Mouse (Mus musculus) forebrain, embryonic 11.5 days (tissue): ENCODE measurements around the gene Gm11627. TPM values are rescaled to one million over a fixed set of nuclear protein-coding genes. Genes with fewer than 3 reads are reported as not detected.

Source experiments
- ATAC-seq: fragments of 200-750 bp; cut with Nextera tagmentation; replicated peaks from 2 replicates; pipeline ENCODE4 v1.8.0; 2017; ENCODE audit warnings: moderate TSS enrichment; ENCODE audit not compliant: low FRiP score
- DNase-seq: peaks from one replicate; pipeline ENCODE4 v3.0.0-alpha.2; 2017; ENCODE audit warnings: low spot score
- H3K27ac ChIP-seq: fragments of 300-500 bp; sonication (generic); 2 replicates; pipeline ENCODE4 v1.5.1; 2014; ENCODE audit warnings: low read depth, low read length
- H3K27me3 ChIP-seq: fragments of 300-500 bp; sonication (generic); 2 replicates; pipeline ENCODE4 v1.6.1; 2014; ENCODE audit warnings: mild to moderate bottlenecking, low read length, mixed read lengths; ENCODE audit not compliant: control insufficient read depth, insufficient read depth
- H3K36me3 ChIP-seq: fragments of 300-500 bp; sonication (generic); 2 replicates; pipeline ENCODE4 v1.6.1; 2014; ENCODE audit warnings: mild to moderate bottlenecking, low read length, moderate library complexity, mixed read lengths; ENCODE audit not compliant: control insufficient read depth, insufficient read depth
- H3K4me1 ChIP-seq: fragments of 300-500 bp; sonication (generic); replicated peaks from 2 replicates; pipeline ENCODE4 v1.6.1; 2014; ENCODE audit warnings: low read length, mixed read lengths; ENCODE audit not compliant: control insufficient read depth, insufficient read depth
- H3K4me2 ChIP-seq: fragments of 300-500 bp; sonication (generic); 2 replicates; pipeline ENCODE4 v1.6.1; 2014; ENCODE audit warnings: low read depth, mild to moderate bottlenecking, low read length, moderate library complexity, mixed read lengths; ENCODE audit not compliant: severe bottlenecking
- H3K4me3 ChIP-seq: fragments of 300-500 bp; sonication (generic); 2 replicates; pipeline ENCODE4 v1.5.1; 2014; ENCODE audit warnings: low read depth, low read length
- H3K9ac ChIP-seq: fragments of 300-500 bp; sonication (generic); 2 replicates; pipeline ENCODE4 v1.6.1; 2014; ENCODE audit warnings: low read length
- H3K9me3 ChIP-seq: fragments of 300-500 bp; sonication (generic); 2 replicates; pipeline ENCODE4 v1.6.1; 2016; ENCODE audit warnings: low read length, mixed read lengths; ENCODE audit not compliant: control insufficient read depth
- WGBS: fragments of 180-500 bp; shearing (Covaris S2); extraction: QIAGEN DNeasy Blood & Tissue Kit; methylation state at CpG from one replicate; pipeline ENCODE4 v1.1.7; 2014; 5-methylcytosine and 5-hydroxymethylcytosine counted together
- polyA plus RNA-seq: library from polyadenylated mRNA; unstranded; fragments of >200 nt; fragmentation: Nextera tagmentation; extraction: Ambion mirVana; gene quantifications from 2 replicates; pipeline ENCODE4 v1.2.1, GENCODE M21; 2014

The Gm11627 gene
- polyA plus RNA-seq, 1 experiment from 2014 or later, result 13.8 TPM

- peak overlapping the region; percentile 99 for H3K9ac ChIP-seq
- peak overlapping the region; percentile 78 for H3K4me3 ChIP-seq
- no peaks in the 10 kb centered on the region for H3K27me3 ChIP-seq
- H3K36me3 ChIP-seq, result no peaks in the 10 kb centered on the region
- H3K4me1 ChIP-seq, result peaks cover 20% of the 10 kb centered on the region
- peak overlapping the region; percentile 70 for H3K4me2 ChIP-seq
- ATAC-seq, result peak; percentile 35
- no peaks in the 10 kb centered on the region for H3K9me3 ChIP-seq
- peak; percentile 80 for DNase-seq
- WGBS, result under 1% methylated on average over 74 of the region's 74 CpGs
- peak overlapping the region; percentile 100 for H3K27ac ChIP-seq
Observed at GRCm38 (mm10) chr11:102604777-102605552, 25.7 kb upstream of the Gm11627 start.

GRCm38 (mm10) chr11:102604010-102604584 is 24.8 kb upstream of the Gm11627 start, which contains the start of gene Fzd2:
TSS of gene Fzd2 (plus strand) at chr11:102604396.
- no peaks in the 10 kb centered on the region for H3K27me3 ChIP-seq
- ATAC-seq (peak; percentile 92), DNase-seq (peak; percentile 99)
- H3K4me3 ChIP-seq, result peak within 1 kb of the TSS; percentile 78
- H3K9me3 ChIP-seq, result no peaks in the 10 kb centered on the region
- under 1% methylated on average over 29 of the region's 31 CpGs for WGBS
- H3K4me2 ChIP-seq, result peak within 1 kb of the TSS; percentile 70
- H3K4me1 ChIP-seq, result peaks cover 12% of the 10 kb centered on the region
- H3K27ac ChIP-seq, result peak within 1 kb of the TSS; percentile 100
- H3K36me3 ChIP-seq, result no peaks in the 10 kb centered on the region
- H3K9ac ChIP-seq, result peak within 1 kb of the TSS; percentile 99

DNA sequence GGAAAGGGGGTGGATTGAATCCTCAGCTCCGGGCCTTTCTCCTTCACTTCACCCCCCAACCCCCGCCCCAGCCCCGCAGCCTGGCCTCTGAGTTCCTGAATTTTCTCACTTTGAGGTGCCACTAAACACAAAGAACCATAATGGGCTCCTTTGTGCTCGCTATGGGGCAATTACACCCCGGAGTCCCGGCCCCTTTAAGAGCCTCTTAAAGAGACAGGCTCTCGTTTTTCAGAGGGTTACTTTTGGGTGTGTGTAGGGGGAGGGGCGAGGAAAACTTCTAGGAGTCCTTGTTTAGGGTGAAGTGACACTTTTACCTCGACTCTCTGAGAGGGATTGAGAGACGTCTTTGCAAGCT is 24.2 kb upstream of the Gm11627 start:
- Histone ChIP-seq H3K9me3 (no peaks in the 10 kb centered on the region), H3K4me2 (peak overlapping the region; percentile 63), H3K27me3 (no peaks in the 10 kb centered on the region), H3K9ac (peak overlapping the region; percentile 63), H3K4me3 (peak overlapping the region; percentile 78), H3K4me1 (peaks cover 6% of the 10 kb centered on the region), H3K27ac (peak overlapping the region; percentile 100), H3K36me3 (no peaks in the 10 kb centered on the region)
- 2% methylated on average over 10 of the region's 10 CpGs for WGBS
- DNase-seq (peak; percentile 92), ATAC-seq (peak; percentile 65)

DNA sequence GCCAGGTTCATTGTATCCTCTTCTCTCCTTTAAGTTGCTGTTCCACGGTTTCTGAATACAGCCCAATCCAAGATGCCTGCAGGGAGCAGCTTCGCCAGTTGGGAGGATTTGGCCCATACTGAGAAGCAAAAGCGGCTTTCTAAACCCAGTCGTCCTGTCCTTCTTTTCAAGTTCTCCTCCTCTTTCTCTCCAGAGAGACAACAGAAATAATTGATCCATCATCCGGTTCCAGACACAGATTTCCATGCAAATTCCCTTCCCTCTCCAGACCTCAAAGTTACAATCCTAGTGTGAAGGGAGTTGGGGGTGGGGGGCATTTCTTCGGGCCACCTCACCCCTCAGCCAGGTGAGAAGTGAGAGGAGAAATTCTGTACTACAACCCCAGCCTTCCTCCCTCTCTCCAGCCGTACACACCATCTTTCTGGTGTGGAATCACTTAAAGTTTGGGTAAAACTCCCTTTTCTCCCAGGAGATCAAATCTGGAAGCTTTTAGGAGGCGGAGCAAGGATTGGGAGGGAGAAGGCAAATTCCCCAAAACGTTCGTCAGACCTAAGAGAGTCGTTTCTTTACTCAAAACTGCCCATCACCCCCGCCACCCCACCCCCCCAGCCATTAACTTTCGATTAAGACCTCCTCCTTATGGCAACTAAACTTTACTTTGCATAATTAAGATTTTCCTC is 23.7 kb upstream of the Gm11627 start:
- H3K9me3 ChIP-seq, result no peaks in the 10 kb centered on the region
- no peaks in the 10 kb centered on the region for H3K27me3 ChIP-seq
- ATAC-seq (peak; percentile 1; the same call in 1 of the 2 replicates), DNase-seq (peak; percentile 62)
- H3K4me3 ChIP-seq, result peak overlapping the region; percentile 78
- peaks cover 4% of the 10 kb centered on the region; the same call in 1 of the 2 replicates for H3K4me1 ChIP-seq
- peak overlapping the region; percentile 63 for H3K4me2 ChIP-seq
- peak overlapping the region; percentile 63 for H3K9ac ChIP-seq
- no peaks in the 10 kb centered on the region for H3K36me3 ChIP-seq
- 1% methylated on average over 13 of the region's 13 CpGs for WGBS
- H3K27ac ChIP-seq, result peak overlapping the region; percentile 100

GRCm38 (mm10) chr11:102599912-102600311 is 20.7 kb upstream of the Gm11627 start:
- H3K27ac ChIP-seq, result no peak overlapping the region
- H3K4me2 ChIP-seq, result no peak overlapping the region
- H3K4me3 ChIP-seq, result no peak overlapping the region
- no peak overlapping the region for H3K9ac ChIP-seq
- DNase-seq (no peak), ATAC-seq (no peak)
- no peaks in the 10 kb centered on the region for H3K36me3 ChIP-seq
- 89% methylated on average over 3 of the region's 3 CpGs for WGBS
- peaks cover 9% of the 10 kb centered on the region for H3K4me1 ChIP-seq
- no peaks in the 10 kb centered on the region for H3K9me3 ChIP-seq
- H3K27me3 ChIP-seq, result no peaks in the 10 kb centered on the region

DNA sequence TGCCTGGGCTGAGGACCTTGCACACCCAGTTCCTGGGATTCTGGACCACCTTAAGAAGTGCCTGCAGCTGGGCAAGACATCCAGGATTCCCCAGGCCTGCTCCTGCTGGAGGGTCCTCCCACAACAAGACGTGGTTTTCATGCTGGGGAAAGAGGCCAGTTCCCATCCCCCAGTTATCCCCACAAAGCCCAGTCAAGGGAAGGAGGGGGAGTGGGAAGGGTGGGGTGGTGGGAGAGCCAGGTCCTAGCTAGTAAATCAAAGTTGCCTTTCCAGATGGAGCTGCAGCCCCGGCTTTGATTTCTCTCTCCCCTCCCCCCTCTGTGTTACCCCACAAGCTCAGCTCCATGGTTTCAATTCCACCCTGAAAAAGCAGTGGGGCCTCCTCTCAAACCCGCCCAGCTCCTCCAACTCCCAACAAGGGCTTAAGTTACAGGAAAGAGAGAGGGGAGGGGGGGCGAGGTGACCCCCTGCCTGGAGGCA is 16.1 kb upstream of the Gm11627 start:
- Histone ChIP-seq H3K9me3 (no peaks in the 10 kb centered on the region), H3K4me2 (peak overlapping the region; percentile 28), H3K36me3 (no peaks in the 10 kb centered on the region), H3K27ac (peak overlapping the region; percentile 82), H3K4me1 (peaks cover 8% of the 10 kb centered on the region), H3K9ac (peak overlapping the region; percentile 38), H3K27me3 (no peaks in the 10 kb centered on the region), H3K4me3 (no peak overlapping the region)
- WGBS, result 0% methylated on average over 3 of the region's 4 CpGs
- peak; percentile 80 for ATAC-seq
- DNase-seq, result peak; percentile 73

DNA sequence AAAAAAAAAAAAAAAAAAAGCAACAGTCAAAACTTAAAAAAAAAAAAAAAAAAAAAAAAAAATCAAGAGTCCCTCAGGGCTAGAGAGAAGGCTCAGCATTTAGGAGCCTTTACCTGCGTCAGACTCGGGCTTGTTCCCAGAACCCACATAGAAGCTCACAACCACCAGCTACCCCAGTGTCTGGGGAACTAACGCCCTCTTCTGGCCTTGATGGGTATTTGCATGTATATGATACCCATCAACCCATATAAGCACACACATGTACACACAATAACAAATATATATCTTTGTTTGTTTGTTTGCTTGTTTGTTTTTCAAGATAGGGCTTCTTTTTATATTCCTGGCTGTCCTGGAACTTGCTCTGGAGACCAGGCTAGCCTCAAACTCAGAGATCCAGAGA is 8.3 kb upstream of the Gm11627 start:
- Histone ChIP-seq H3K4me1 (peaks cover 4% of the 10 kb centered on the region), H3K9me3 (no peaks in the 10 kb centered on the region), H3K4me2 (no peak overlapping the region), H3K27me3 (no peaks in the 10 kb centered on the region), H3K27ac (no peak overlapping the region), H3K9ac (no peak overlapping the region), H3K4me3 (no peak overlapping the region), H3K36me3 (no peaks in the 10 kb centered on the region)
- DNase-seq, result no peak
- 63% methylated on average over 3 of the region's 3 CpGs for WGBS
- ATAC-seq, result no peak

- Histone ChIP-seq H3K4me1 (peaks cover 14% of the 10 kb centered on the region), H3K4me3 (no peak overlapping the region), H3K36me3 (no peaks in the 10 kb centered on the region), H3K4me2 (no peak overlapping the region), H3K9ac (no peak overlapping the region), H3K27me3 (no peaks in the 10 kb centered on the region), H3K9me3 (no peaks in the 10 kb centered on the region), H3K27ac (no peak overlapping the region)
- DNase-seq (no peak), ATAC-seq (no peak)
- WGBS, result 93% methylated on average over 4 of the region's 4 CpGs
Observed at GRCm38 (mm10) chr11:102586445-102587130, 7.3 kb upstream of the Gm11627 start.
